Mouse (Mus musculus) megakaryocyte-erythroid progenitor cell, adult 5-6 weeks (primary cell): ENCODE results near the gene Gm11238. TPM values are rescaled to one million over a fixed set of nuclear protein-coding genes. Genes with fewer than 3 reads are reported as not detected.
"Not testable (repeated sequence)": the region's sequence is repeated elsewhere in the genome, so short reads cannot be mapped to it uniquely, and the experiment has no call there.

ENCODE experiments used
- ATAC-seq: replicated peaks from 2 replicates; pipeline ENCODE4 v1.8.0; 2016; ENCODE audit warnings: mild to moderate bottlenecking, inconsistent platforms; ENCODE audit not compliant: severe bottlenecking, poor library complexity, low FRiP score, low TSS enrichment
- total RNA-seq, 2 experiments: library from RNA; stranded (forward) in 1 of 2; stranded (reverse) in 1 of 2; fragments of 200-1000, 215-1000 nt in 1 of 2; fragments of >200 nt in 1 of 2; fragmentation: Nextera tagmentation in 1 of 2; gene quantifications; 2 replicates each; pipeline ENCODE4 v1.2.3; 2014 to 2017

Gm11238 gene
- not detected in 2 replicates for total RNA-seq (2014; fragmentation: Nextera tagmentation)
- not detected in 2 replicates for total RNA-seq (2017)

- ATAC-seq = not testable (repeated sequence)
These were observed at the start of gene Gm11238 for GRCm38 (mm10) chr4:73607581-73607980. Gene Gm11238 (plus strand): TSS chr4:73607881.

- ATAC-seq = no peak
These were observed 8.4 kb upstream of the Gm11238 start for GRCm38 (mm10) chr4:73599248-73599647.

GRCm38 (mm10) chr4:73622684-73623083 is 15.0 kb downstream of the Gm11238 start, which contains the start of gene Gm11237:
Gene Gm11237 (plus strand): TSS chr4:73622984.
- not testable (repeated sequence) for ATAC-seq

GRCm38 (mm10) chr4:73637821-73638220 is 30.1 kb downstream of the Gm11238 start, which contains the start of gene Gm11236:
Gene Gm11236 (plus strand): TSS chr4:73638121.
- not testable (repeated sequence) for ATAC-seq

- ATAC-seq = not testable (repeated sequence)
These were observed 54.2 kb downstream of the Gm11238 start for GRCm38 (mm10) chr4:73661864-73662263.

- not testable (repeated sequence) for ATAC-seq
These were observed 60.4 kb downstream of the Gm11238 start, which contains the start of gene Gm11239 for GRCm38 (mm10) chr4:73668054-73668453. Gene Gm11239 (plus strand): TSS chr4:73668354.

- not testable (repeated sequence) for ATAC-seq
These were observed 75.5 kb downstream of the Gm11238 start, which contains the start of gene Gm428 for GRCm38 (mm10) chr4:73683216-73683615. Gene Gm428 (plus strand): TSS chr4:73683516.

Other genes with a start within 250 kb of the Gm11238 start
- not detected in 2 replicates for gene Gm11487, start 202.8 kb upstream of the Gm11238 start, total RNA-seq (2014; fragmentation: Nextera tagmentation)
- not detected in 2 replicates for gene Gm11487, start 202.8 kb upstream of the Gm11238 start, total RNA-seq (2017)
- gene Gm11237, start 15.1 kb downstream of the Gm11238 start, total RNA-seq (2014; fragmentation: Nextera tagmentation) = not detected in 2 replicates
- not detected in 2 replicates for gene Gm11237, start 15.1 kb downstream of the Gm11238 start, total RNA-seq (2017)
- not detected in 2 replicates for gene Gm11236, start 30.2 kb downstream of the Gm11238 start, total RNA-seq (2014; fragmentation: Nextera tagmentation)
- not detected in 2 replicates for gene Gm11236, start 30.2 kb downstream of the Gm11238 start, total RNA-seq (2017)
- not detected in 2 replicates for gene Gm11239, start 60.5 kb downstream of the Gm11238 start, total RNA-seq (2014; fragmentation: Nextera tagmentation)
- gene Gm11239, start 60.5 kb downstream of the Gm11238 start, total RNA-seq (2017) = not detected in 2 replicates
- gene Gm428, start 75.6 kb downstream of the Gm11238 start, total RNA-seq (2014; fragmentation: Nextera tagmentation) = not detected in 2 replicates
- gene Gm428, start 75.6 kb downstream of the Gm11238 start, total RNA-seq (2017) = not detected in 2 replicates
- gene Rasef, start 183.1 kb downstream of the Gm11238 start, total RNA-seq (2014; fragmentation: Nextera tagmentation) = not detected in 2 replicates
- not detected in 2 replicates for gene Rasef, start 183.1 kb downstream of the Gm11238 start, total RNA-seq (2017)